Mouse (Mus musculus) heart, adult 2 months (tissue): ENCODE measurements at regions not wholly inside any gene's neighbourhood (a gene's known extent, or its start where the extent isn't known, plus 50 kb on each side); places are given as distances from the start of the nearest gene placed in this dataset.

Experiments
- CTCF ChIP-seq: fragments of 200-600 bp; IDR thresholded peaks from 2 replicates; pipeline ENCODE4 v1.8.1; 2022; ENCODE audit warnings: antibody characterized with exemption, mild to moderate bottlenecking, moderate library complexity
- POLR2A ChIP-seq: fragments of 200-500 bp; IDR thresholded peaks from 2 replicates; pipeline ENCODE4 v1.6.1; 2011; ENCODE audit warnings: mild to moderate bottlenecking, low read depth, low read length, control low read depth; ENCODE audit not compliant: insufficient read depth

DNA sequence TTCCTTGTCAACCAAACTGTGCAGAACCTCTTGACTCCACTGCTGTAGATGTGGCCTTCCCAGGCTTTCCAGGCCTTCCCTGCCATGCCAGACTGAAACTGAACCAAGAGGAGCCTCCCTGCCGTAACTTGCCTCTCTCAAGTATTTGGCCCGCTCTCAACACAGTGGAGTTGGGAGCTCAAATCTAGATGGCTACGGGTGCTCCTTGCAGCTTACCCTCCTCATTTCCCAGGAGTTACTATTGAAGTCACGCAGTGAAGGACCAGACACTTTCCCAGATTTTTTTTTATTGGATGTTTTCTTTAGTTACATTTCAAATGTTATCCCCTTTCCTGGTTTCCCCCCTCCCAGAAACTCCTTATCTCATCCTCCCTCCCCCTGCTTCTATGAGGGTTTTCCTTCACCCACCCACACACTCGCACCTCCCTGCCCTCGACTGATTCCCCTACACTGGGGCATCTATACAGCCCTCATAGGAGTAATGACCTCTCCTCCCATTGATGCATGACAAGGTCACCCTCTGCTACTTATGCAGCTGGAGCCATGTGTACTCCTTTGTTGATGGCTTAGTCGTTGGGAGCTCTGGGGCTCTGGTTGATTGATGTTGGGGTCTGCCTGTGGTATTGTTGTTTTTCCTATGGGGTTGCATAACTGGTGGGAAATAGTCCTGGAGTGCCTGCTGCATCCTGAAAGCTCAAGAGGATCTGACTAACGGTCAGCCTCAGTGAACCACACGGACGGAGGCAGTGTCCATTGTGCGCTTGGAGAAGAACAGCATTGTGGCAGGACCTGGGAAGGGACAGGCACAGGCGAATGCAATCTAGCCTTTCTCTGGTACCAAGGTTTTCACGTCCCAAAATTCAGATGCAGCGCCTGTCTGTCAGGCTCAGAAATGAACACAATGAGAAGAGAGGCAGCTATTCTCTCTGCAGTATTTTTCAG is 602.5 kb downstream of the Dok5 start:
- TF ChIP-seq POLR2A (no peak), CTCF (no peak)
